In the genomic region with DNA sequence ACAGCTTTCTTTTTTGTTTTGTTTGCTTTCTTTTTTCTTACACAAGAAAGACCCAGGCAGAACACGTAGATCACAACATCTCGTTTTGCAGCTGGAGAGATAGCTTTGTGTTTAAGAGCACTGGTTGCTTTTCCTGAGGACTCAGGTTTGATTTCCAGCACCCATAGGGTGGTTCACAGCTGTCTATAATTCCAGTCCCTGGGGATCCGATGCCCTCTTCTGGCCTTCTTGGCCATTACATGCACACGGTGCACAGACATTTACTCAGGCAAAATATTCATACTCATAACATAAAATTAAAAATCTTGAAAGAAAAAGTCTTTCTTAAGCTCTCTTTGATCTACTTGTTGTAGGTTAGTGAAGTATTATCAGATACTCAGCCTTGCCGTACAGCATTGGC, we compare ENCODE assay signal across 27 mouse cellular contexts. TPM values are rescaled to one million over a fixed set of nuclear protein-coding genes. Genes with fewer than 3 reads are reported as not detected.
A peak's percentile ranks its signal among the peaks of the same experiment; 100 is the strongest.
DNase-seq lines count a peak whose midpoint lies in the region; TF ChIP-seq lines count a peak whose summit lies in the region.
"Had no signal": no experiment of that assay in that cellular context is flagged by ENCODE, and none has a peak within 500 bp of the region (broad histone marks: within the 10 kb centered on the region; RNA-seq: fewer than 3 reads in every experiment).

No protein-coding gene starts in this region.

- WGBS in cerebellum, adult 2 months = 95% methylated on average over 5 of the region's 5 CpGs

- TF ChIP-seq CTCF in layer of hippocampus, adult 2 months (conservative IDR thresholded peaks at IDR 0.05) = peak; percentile 29; the same call in 1 of the 2 replicates
- no peak for TF ChIP-seq CTCF in cerebellum, adult 2 months (IDR thresholded peaks at IDR 0.05; ENCODE audit: borderline replicate concordance, insufficient read depth, low read depth, low read length)

- no peak overlapping the region for H3K4me3 ChIP-seq in layer of hippocampus, adult 2 months
- H3K4me3 ChIP-seq in cerebellum, adult 2 months (replicated peaks; ENCODE audit: insufficient read depth, low read depth, low read length) = no peak overlapping the region
- H3K4me3 ChIP-seq: forebrain, embryonic 10.5 days; heart, embryonic 15.5 days; hindbrain, embryonic 10.5 days; limb, embryonic 12.5 days; liver, embryonic 13.5 days; midbrain, embryonic 15.5 days had no signal

- no peaks in the 10 kb centered on the region for H3K4me1 ChIP-seq in cerebellum, adult 2 months (ENCODE audit: control insufficient read depth, insufficient read depth, low read length)
- H3K4me1 ChIP-seq: forebrain, embryonic 10.5 days; heart, embryonic 15.5 days; hindbrain, embryonic 10.5 days; limb, embryonic 12.5 days; liver, embryonic 13.5 days; midbrain, embryonic 15.5 days had no signal

- no peak for DNase-seq in layer of hippocampus, adult 2 months (ENCODE audit: low spot score in 2 of 2)
- no peak for DNase-seq in layer of hippocampus, postnatal 14 days (ENCODE audit: low spot score in 2 of 2)
- peak; percentile 10 for DNase-seq in A20 (ENCODE audit: low read depth, low spot score)
- DNase-seq in B cell, adult 2 months = peak; percentile 24
- peak; percentile 14 for DNase-seq in ZHBTc4 (ENCODE audit: low read depth, low spot score)
- DNase-seq in cerebellum, adult 18-20 months = no peak
- DNase-seq in urinary bladder, adult 18-20 months (ENCODE audit: low spot score in 2 of 2) = no peak
- no peak for DNase-seq in cerebellum, adult 2 months
- DNase-seq: adrenal gland, postnatal 10 days; cerebellum, adult 11-12 months; cerebellum, postnatal 36 days; forebrain, postnatal 0 days; kidney, adult 8-10 months; kidney, postnatal 14 days; liver, embryonic 13.5 days; thymus, postnatal 25 days had no signal

- no peak for TF ChIP-seq POLR2A in cerebellum, adult 2 months (IDR thresholded peaks at IDR 0.05; ENCODE audit: borderline replicate concordance, insufficient read depth, low read length)

- no peak overlapping the region for H3K27ac ChIP-seq in layer of hippocampus, adult 2 months
- H3K27ac ChIP-seq in cerebellum, adult 2 months (ENCODE audit: insufficient read depth, low read length) = no peak overlapping the region
- H3K27ac ChIP-seq: forebrain, embryonic 10.5 days; hindbrain, embryonic 10.5 days; hindbrain, postnatal 0 days; limb, embryonic 12.5 days; liver, embryonic 13.5 days; midbrain, embryonic 15.5 days had no signal

- no peaks in the 10 kb centered on the region for H3K27me3 ChIP-seq in cerebellum, adult 2 months (ENCODE audit: control insufficient read depth, insufficient read depth, low read length)
- H3K27me3 ChIP-seq: heart, embryonic 15.5 days; limb, embryonic 12.5 days; liver, embryonic 13.5 days; midbrain, embryonic 15.5 days had no signal

RNA-seq across cellular contexts. Expression of gene Tmem30c, which starts 1.0 kb away (rescaled TPM):
- total RNA-seq in layer of hippocampus, adult 2 months (2021) = under 1 TPM; 0.23 to 0.44 TPM
- total RNA-seq in layer of hippocampus, postnatal 14 days (2021) = under 1 TPM; 0.30 to 0.31 TPM
- 1.1 TPM in 2 replicates for polyA plus RNA-seq in cerebellum, adult 2 months (2012; rRNA removed)
- total RNA-seq: adrenal gland, postnatal 10 days; gastrocnemius, adult 8-10 months; granulocyte monocyte progenitor cell, adult 5-6 weeks; megakaryocyte, adult 5-6 weeks; neutrophil, adult 5-6 weeks had no signal
- polyA plus RNA-seq: CD4-positive, CD25-positive, alpha-beta regulatory T cell, adult 4 months; forebrain, embryonic 10.5 days; heart, embryonic 15.5 days; liver, embryonic 13.5 days had no signal

Comparison
In these comparisons a context has a peak if more than half of its experiments do, and no peak if none do; other contexts are left out.
1. DNase-seq: peak in A20 (single experiment), B cell, adult 2 months (2 of 2) and ZHBTc4 (single experiment); none in layer of hippocampus, adult 2 months (0 of 2), layer of hippocampus, postnatal 14 days (0 of 2), cerebellum, adult 18-20 months (0 of 2), urinary bladder, adult 18-20 months (0 of 2) and cerebellum, adult 2 months (0 of 2).